Mouse (Mus musculus) forebrain, embryonic 14.5 days (tissue): Measurements from ENCODE around the gene Slc25a30. TPM values are rescaled to one million over a fixed set of nuclear protein-coding genes. Genes with fewer than 3 reads are reported as not detected.

Experiments
- ATAC-seq: fragments of 200-750 bp; cut with Nextera tagmentation; 2 replicates; pipeline ENCODE4 v1.8.0; 2017; ENCODE audit warnings: mild to moderate bottlenecking, moderate library complexity
- DNase-seq: peaks from one replicate; pipeline ENCODE4 v3.0.0-alpha.2; 2015; ENCODE audit warnings: low spot score
- H3K27ac ChIP-seq: fragments of 300-500 bp; sonication (generic); 2 replicates; pipeline ENCODE4 v1.5.1; 2014; ENCODE audit warnings: low read depth, mild to moderate bottlenecking, control low read depth, low read length, moderate library complexity
- H3K27me3 ChIP-seq: fragments of 300-500 bp; sonication (generic); replicated peaks from 2 replicates; pipeline ENCODE4 v1.6.1; 2014; ENCODE audit warnings: low read length, control low read depth, mixed read lengths; ENCODE audit not compliant: control insufficient read depth, insufficient read depth
- H3K36me3 ChIP-seq: fragments of 300-500 bp; sonication (generic); 2 replicates; pipeline ENCODE4 v1.6.1; 2014; ENCODE audit warnings: low read length, control low read depth; ENCODE audit not compliant: control insufficient read depth, insufficient read depth
- H3K4me1 ChIP-seq: fragments of 300-500 bp; sonication (generic); 2 replicates; pipeline ENCODE4 v1.6.1; 2014; ENCODE audit warnings: antibody characterized with exemption, low read length, control low read depth; ENCODE audit not compliant: control insufficient read depth, insufficient read depth
- H3K4me2 ChIP-seq: fragments of 300-500 bp; sonication (generic); 2 replicates; pipeline ENCODE4 v1.6.1; 2014; ENCODE audit warnings: mild to moderate bottlenecking, control low read depth, low read length
- H3K4me3 ChIP-seq: fragments of 300-500 bp; sonication (generic); 2 replicates; pipeline ENCODE4 v1.5.1; 2014; ENCODE audit warnings: low read depth, low read length, control low read depth
- H3K9ac ChIP-seq: fragments of 300-500 bp; sonication (generic); 2 replicates; pipeline ENCODE4 v1.6.1; 2014; ENCODE audit warnings: mild to moderate bottlenecking, low read length, control low read depth, moderate library complexity
- H3K9me3 ChIP-seq: fragments of 300-500 bp; sonication (generic); replicated peaks from 2 replicates; pipeline ENCODE4 v1.6.1; 2016; ENCODE audit warnings: low read length, control low read depth, mixed read lengths; ENCODE audit not compliant: control insufficient read depth
- WGBS: fragments of 180-500 bp; shearing (Covaris S2); extraction: QIAGEN DNeasy Blood & Tissue Kit; methylation state at CpG from one replicate; pipeline ENCODE4 v1.1.7; 2014; 5-methylcytosine and 5-hydroxymethylcytosine counted together
- polyA plus RNA-seq: library from polyadenylated mRNA; unstranded; fragments of >200 nt; fragmentation: Nextera tagmentation; extraction: Ambion mirVana; gene quantifications from 2 replicates; pipeline ENCODE4 v1.2.1, GENCODE M21; 2014

The Slc25a30 gene
- polyA plus RNA-seq, 1 experiment from 2014 or later, result 11.6 TPM

DNA sequence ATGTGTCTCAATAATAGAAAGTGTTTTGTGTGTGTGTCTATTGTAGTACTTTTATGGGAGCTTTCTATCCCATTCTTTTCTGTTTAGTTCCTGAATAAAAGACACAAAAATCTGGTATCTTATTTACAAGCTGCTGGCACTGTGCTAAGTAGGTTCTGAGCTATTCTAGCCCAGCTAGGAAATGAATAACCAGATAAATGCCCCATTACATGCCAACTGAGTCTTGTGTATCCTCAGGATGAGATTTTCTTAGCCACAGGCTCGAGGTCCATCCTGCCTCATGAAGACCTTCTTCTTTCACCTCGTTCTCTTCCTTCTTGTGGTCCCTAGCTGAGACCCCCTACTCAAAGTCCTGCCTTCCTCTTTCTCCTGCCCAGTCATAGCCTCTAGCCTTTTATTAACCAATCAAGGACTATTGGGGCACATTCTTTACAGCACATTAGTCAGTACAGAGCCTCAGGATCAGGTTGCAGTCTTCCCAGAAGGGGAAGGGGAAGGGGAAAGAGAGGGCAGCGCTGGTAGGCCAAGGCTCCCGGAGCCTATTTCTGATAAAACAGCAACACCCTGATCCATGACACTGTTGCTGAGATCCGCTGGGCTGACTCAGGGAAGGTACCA is 11.0 kb upstream of the Slc25a30 start:
- WGBS, result 52% methylated on average over 5 of the region's 5 CpGs
- Histone ChIP-seq H3K27ac (no peak overlapping the region), H3K4me3 (no peak overlapping the region), H3K9me3 (no peaks in the 10 kb centered on the region), H3K36me3 (no peaks in the 10 kb centered on the region), H3K27me3 (no peaks in the 10 kb centered on the region), H3K9ac (no peak overlapping the region), H3K4me2 (no peak overlapping the region), H3K4me1 (no peaks in the 10 kb centered on the region)
- no peak for DNase-seq
- ATAC-seq, result no peak

DNA sequence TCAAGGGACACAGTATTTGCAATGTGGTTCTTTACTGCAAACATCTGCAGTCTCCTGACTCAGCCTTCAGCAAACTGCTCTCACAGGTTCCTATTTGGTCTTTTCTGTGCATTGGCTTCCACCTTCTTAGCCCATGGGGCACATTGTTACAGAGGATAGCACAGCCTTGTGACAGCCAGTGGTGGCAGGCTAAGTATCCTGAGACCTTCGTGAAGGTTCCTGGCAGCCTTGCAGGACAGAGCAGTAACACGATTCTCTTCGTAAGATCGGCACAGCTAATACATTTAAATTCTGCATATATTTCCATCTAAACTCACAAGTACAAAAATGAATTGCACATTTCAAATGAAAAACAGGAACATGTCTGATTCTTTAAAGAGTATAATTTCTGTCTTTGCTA is 9.1 kb upstream of the Slc25a30 start:
- Histone ChIP-seq H3K9ac (no peak overlapping the region), H3K4me1 (no peaks in the 10 kb centered on the region), H3K27me3 (no peaks in the 10 kb centered on the region), H3K9me3 (no peaks in the 10 kb centered on the region), H3K36me3 (no peaks in the 10 kb centered on the region), H3K4me2 (no peak overlapping the region), H3K4me3 (no peak overlapping the region), H3K27ac (no peak overlapping the region)
- ATAC-seq, result no peak
- no peak for DNase-seq
- 90% methylated on average over 4 of the region's 4 CpGs for WGBS

DNA sequence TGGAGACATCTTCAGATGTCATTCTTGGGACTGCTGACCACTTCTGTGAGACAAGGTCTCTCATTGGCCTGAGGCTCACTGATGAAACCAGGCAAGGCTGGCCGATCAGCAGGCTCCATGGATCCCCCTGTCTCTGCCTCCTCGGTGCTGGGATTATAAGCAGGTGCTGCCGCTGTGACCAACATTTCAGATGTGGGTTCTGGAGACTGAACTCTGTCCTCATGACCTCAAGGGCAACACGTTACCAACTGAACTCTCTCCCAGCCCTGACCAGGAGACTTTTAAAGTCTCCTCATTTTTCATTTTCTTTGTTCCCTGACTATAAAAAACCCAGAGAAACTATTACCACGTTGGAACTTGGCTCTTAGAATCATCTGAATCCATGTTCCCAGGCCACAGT is 7.9 kb upstream of the Slc25a30 start:
- Histone ChIP-seq H3K9me3 (no peaks in the 10 kb centered on the region), H3K4me2 (no peak overlapping the region), H3K4me3 (no peak overlapping the region), H3K9ac (no peak overlapping the region), H3K27me3 (no peaks in the 10 kb centered on the region), H3K27ac (no peak overlapping the region), H3K36me3 (no peaks in the 10 kb centered on the region), H3K4me1 (no peaks in the 10 kb centered on the region)
- DNase-seq (no peak), ATAC-seq (no peak)
- 80% methylated on average over 5 of the region's 5 CpGs for WGBS

DNA sequence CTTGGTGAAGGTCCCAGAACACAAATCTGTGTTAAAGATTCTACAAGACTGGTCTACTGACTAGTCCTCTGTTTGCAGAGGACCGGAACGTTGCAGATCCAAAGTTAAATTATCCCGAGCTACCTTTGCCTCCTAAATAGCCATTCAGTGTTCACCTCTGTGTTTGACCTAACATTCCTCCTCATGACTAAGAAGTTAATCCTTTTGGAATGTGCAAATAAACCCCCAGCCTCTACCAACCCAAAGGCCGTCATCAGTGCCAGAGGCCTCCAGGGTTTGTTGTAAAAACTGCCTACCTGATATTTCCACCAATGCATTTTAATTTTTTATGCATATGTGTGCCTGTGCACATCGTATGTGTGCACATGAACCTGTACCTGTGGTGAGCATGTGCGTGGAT is 7.5 kb upstream of the Slc25a30 start:
- H3K27me3 ChIP-seq, result no peaks in the 10 kb centered on the region
- 74% methylated on average over 6 of the region's 6 CpGs for WGBS
- no peak overlapping the region for H3K9ac ChIP-seq
- no peak overlapping the region for H3K27ac ChIP-seq
- no peak for DNase-seq
- no peaks in the 10 kb centered on the region for H3K9me3 ChIP-seq
- H3K4me1 ChIP-seq, result no peaks in the 10 kb centered on the region
- H3K4me2 ChIP-seq, result no peak overlapping the region
- no peak overlapping the region for H3K4me3 ChIP-seq
- no peak for ATAC-seq
- no peaks in the 10 kb centered on the region for H3K36me3 ChIP-seq

DNA sequence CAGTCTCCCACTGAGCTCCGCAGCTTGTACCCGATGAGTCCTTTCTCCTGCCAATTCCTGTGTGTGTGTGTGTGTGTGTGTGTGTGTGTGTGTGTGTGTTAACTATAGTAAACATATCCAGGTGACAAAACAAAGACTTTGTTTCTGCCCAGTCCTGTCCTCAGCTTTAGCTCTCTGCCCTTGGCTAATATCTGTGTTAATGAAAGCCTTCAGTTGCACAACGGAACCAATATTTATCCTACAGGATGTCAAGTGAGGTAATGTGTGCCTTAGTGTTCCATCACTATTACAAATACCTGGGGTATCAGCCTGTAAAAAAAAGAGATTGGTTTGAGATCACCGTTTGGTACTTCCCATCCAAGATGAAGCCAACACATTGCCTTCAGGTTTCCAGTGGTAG is 6.3 kb upstream of the Slc25a30 start:
- 93% methylated on average over 4 of the region's 4 CpGs for WGBS
- DNase-seq, result no peak
- no peak overlapping the region for H3K4me3 ChIP-seq
- no peak for ATAC-seq
- H3K9ac ChIP-seq, result no peak overlapping the region
- no peak overlapping the region for H3K27ac ChIP-seq
- H3K9me3 ChIP-seq, result no peaks in the 10 kb centered on the region
- H3K4me1 ChIP-seq, result no peaks in the 10 kb centered on the region
- no peak overlapping the region for H3K4me2 ChIP-seq
- H3K27me3 ChIP-seq, result no peaks in the 10 kb centered on the region; the same call in 1 of the 2 replicates
- no peaks in the 10 kb centered on the region for H3K36me3 ChIP-seq

DNA sequence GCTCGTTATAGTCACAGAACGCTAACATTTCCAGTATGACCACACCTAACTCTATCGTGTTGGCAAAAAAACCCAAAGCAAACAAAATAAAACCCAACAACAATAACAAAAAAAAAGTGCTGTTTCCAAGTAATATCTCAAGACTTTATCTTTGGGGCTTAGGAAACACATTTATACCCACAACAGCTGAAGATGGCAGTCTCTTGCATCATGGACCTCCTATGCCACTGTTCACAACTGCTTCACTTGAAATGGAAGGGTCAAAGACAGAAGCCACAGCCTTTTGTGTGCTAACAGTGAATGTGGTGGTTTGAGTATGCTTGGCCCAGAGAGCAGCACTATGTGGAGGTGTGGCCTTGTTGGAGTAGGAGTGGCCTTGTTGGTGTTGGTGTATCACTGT is 4.5 kb upstream of the Slc25a30 start:
- DNase-seq (no peak), ATAC-seq (no peak)
- H3K27ac ChIP-seq, result no peak overlapping the region
- no peaks in the 10 kb centered on the region for H3K36me3 ChIP-seq
- no peaks in the 10 kb centered on the region for H3K4me1 ChIP-seq
- H3K9me3 ChIP-seq, result no peaks in the 10 kb centered on the region
- no peak overlapping the region for H3K9ac ChIP-seq
- H3K4me3 ChIP-seq, result no peak overlapping the region
- no peaks in the 10 kb centered on the region; the same call in 1 of the 2 replicates for H3K27me3 ChIP-seq
- 90% methylated on average over 3 of the region's 3 CpGs for WGBS
- H3K4me2 ChIP-seq, result no peak overlapping the region

DNA sequence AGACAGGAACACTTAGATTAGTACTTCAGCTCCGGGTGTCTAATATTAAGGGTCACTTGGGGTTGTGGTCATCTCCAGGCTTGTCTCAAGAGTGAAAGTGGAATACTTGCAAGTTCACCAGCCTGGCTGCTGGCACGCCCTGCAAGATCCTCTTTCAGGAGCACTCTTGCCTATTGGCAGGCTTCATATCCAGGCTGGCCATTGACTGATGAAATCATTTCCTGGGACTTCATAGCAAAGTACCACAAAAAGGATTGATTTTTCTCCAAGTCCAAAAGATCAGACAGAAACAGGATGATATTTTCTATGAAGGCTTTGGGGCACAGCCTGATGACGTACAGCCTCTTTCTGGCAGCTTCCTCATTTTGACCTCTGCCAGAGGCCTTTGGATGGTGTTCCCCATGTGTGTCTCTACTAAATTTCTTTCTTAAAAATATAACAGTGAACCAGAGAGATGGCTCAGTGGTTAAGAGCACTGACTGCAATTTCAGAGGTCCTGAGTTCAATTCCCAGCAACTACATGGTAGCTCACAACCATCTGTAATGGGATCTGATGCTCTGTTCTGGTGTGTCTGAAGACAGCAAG is 3.7 kb upstream of the Slc25a30 start:
- no peak overlapping the region for H3K4me3 ChIP-seq
- H3K27me3 ChIP-seq, result no peaks in the 10 kb centered on the region; the same call in 1 of the 2 replicates
- no peaks in the 10 kb centered on the region for H3K9me3 ChIP-seq
- ATAC-seq, result no peak
- no peak overlapping the region for H3K4me2 ChIP-seq
- no peaks in the 10 kb centered on the region for H3K36me3 ChIP-seq
- no peak overlapping the region for H3K27ac ChIP-seq
- no peak for DNase-seq
- no peak overlapping the region for H3K9ac ChIP-seq
- WGBS, result 87% methylated on average over 3 of the region's 3 CpGs
- 0 out of 2 replicates have a peak, but pooled peaks cover 3% of the 10 kb centered on the region for H3K4me1 ChIP-seq

DNA sequence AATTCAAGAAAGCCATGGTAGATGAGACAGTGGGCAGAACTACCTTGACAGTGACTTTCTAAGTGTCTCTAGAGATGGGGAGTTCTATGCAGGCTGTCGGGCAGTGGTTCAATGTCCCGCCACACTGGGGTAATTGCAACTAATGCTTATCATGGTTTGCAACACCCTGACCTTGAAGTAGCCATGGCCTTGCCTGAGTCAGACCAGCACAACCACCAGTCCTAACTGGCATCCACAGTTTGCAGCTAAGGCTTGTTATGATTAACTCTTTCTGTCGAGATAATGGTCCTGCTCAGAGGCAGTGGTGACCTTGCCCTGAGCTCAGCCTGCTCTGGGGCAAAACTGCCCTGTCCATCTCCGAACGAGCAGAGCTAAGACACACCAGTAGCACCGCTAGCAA is 2.5 kb upstream of the Slc25a30 start:
- ATAC-seq (no peak), DNase-seq (no peak)
- Histone ChIP-seq H3K4me2 (no peak overlapping the region), H3K9ac (no peak overlapping the region), H3K27me3 (no peaks in the 10 kb centered on the region; the same call in 1 of the 2 replicates), H3K9me3 (no peaks in the 10 kb centered on the region), H3K4me1 (0 out of 2 replicates have a peak, but pooled peaks cover 3% of the 10 kb centered on the region), H3K4me3 (no peak overlapping the region), H3K36me3 (no peaks in the 10 kb centered on the region), H3K27ac (no peak overlapping the region)
- 86% methylated on average over 6 of the region's 6 CpGs for WGBS

DNA sequence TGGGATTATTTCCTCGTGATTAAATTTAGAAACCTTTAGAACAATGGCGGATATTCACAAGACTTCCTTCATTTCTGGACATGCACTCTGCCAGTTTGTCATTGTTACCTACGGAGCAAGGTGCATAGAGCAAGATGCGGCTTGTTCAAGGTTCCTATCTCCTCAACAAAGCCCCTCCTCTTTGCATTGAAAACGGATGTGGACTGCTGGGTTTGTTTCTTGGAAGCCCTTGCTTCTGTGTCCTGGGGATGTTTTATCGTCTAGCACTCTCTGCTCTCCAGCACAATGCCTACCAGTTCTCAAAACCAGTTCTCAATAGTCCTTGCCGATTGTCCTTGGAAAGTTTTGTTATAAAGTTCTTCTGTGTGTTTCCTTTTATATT is 948 bp upstream of the Slc25a30 start:
- WGBS, result 31% methylated on average over 7 of the region's 7 CpGs
- peak overlapping the region; percentile 60 for H3K4me2 ChIP-seq

More for the DNA sequence above, 948 bp upstream of the Slc25a30 start:
- Histone ChIP-seq H3K36me3 (no peaks in the 10 kb centered on the region), H3K9me3 (no peaks in the 10 kb centered on the region), H3K27ac (no peak overlapping the region), H3K9ac (no peak overlapping the region), H3K4me3 (no peak overlapping the region), H3K4me1 (0 out of 2 replicates have a peak, but pooled peaks cover 3% of the 10 kb centered on the region), H3K27me3 (no peaks in the 10 kb centered on the region; the same call in 1 of the 2 replicates)
- no peak for ATAC-seq
- no peak for DNase-seq
